In the genomic region with DNA sequence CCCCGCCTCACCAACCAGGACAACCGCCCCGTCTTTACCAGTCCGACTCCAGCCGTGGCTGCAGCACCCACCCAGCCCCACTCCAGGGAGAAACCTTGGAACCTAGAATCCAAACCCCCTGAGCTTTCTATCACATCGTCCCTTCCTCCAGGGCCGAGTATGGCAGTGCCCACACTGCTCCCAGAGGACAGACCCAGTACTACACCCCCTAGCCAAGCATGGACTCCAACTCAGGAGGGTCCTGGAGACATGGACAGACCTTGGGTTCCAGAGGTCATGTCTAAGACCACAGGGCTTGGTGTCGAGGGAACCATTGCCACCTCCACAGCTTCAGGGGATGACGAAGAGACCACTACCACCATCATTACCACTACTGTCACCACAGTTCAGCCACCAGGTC, we compare ENCODE assay signal across 10 mouse cellular contexts. TPM values are rescaled to one million over a fixed set of nuclear protein-coding genes. Genes with fewer than 3 reads are reported as not detected.
A peak's percentile ranks its signal among the peaks of the same experiment; 100 is the strongest.
DNase-seq lines count a peak whose midpoint lies in the region; ATAC-seq and TF ChIP-seq lines count a peak whose summit lies in the region.
"Had no signal": no experiment of that assay in that cellular context is flagged by ENCODE, and none has a peak within 500 bp of the region (broad histone marks: within the 10 kb centered on the region; RNA-seq: fewer than 3 reads in every experiment).

No protein-coding gene starts in this region.

- 25% methylated on average over 9 of the region's 9 CpGs for WGBS in liver, embryonic 14.5 days (ENCODE audit: insufficient replicate concordance)
- 41% methylated on average over 9 of the region's 9 CpGs for WGBS in intestine, embryonic 15.5 days
- WGBS in forebrain, embryonic 11.5 days: 58% methylated on average over 9 of the region's 9 CpGs

- no peaks in the 10 kb centered on the region for H3K9me3 ChIP-seq in liver, embryonic 14.5 days (ENCODE audit: control insufficient read depth, low read length)
- no peaks in the 10 kb centered on the region for H3K9me3 ChIP-seq in intestine, embryonic 15.5 days
- no peaks in the 10 kb centered on the region for H3K9me3 ChIP-seq in forebrain, embryonic 11.5 days (ENCODE audit: control insufficient read depth, low read length)
- H3K9me3 ChIP-seq: liver, embryonic 13.5 days had no signal

- peak; percentile 78; the same call in 1 of the 2 replicates for TF ChIP-seq CTCF in testis, adult 2 months (IDR thresholded peaks at IDR 0.05; ENCODE audit: control insufficient read depth, insufficient read depth, insufficient replicate concordance, low read depth, low read length)
- peak; percentile 84 for TF ChIP-seq CTCF in liver, embryonic 14.5 days (IDR thresholded peaks at IDR 0.05; ENCODE audit: low read depth)

- ATAC-seq in liver, embryonic 14.5 days (ENCODE audit: insufficient read depth): no peak
- no peak for ATAC-seq in megakaryocyte, adult 5-6 weeks (ENCODE audit: poor library complexity, severe bottlenecking)
- ATAC-seq in intestine, embryonic 15.5 days: no peak
- no peak for ATAC-seq in forebrain, embryonic 11.5 days (replicated peaks; ENCODE audit: low FRiP score)

- DNase-seq in cerebellum, postnatal 36 days: peak; percentile 38 to 44
- DNase-seq in cerebellum, adult 11 months: no peak
- no peak for DNase-seq in testis, postnatal 10 days (ENCODE audit: low spot score)
- DNase-seq in liver, embryonic 14.5 days (ENCODE audit: low read depth in 3 of 3, low spot score in 3 of 3): no peak
- no peak for DNase-seq in forebrain, embryonic 11.5 days (ENCODE audit: low spot score)
- DNase-seq: liver, embryonic 13.5 days had no signal

- peaks cover 6% of the 10 kb centered on the region for H3K4me1 ChIP-seq in testis, adult 2 months (ENCODE audit: control insufficient read depth, insufficient read depth, low read length)
- H3K4me1 ChIP-seq in liver, embryonic 14.5 days (replicated peaks; ENCODE audit: control insufficient read depth in 2 of 2, insufficient read depth in 2 of 2, low read length in 1 of 2): no peaks in the 10 kb centered on the region
- H3K4me1 ChIP-seq in intestine, embryonic 15.5 days (replicated peaks): no peaks in the 10 kb centered on the region
- peaks cover 9% of the 10 kb centered on the region; the same call in 1 of the 2 replicates for H3K4me1 ChIP-seq in forebrain, embryonic 11.5 days (replicated peaks; ENCODE audit: control insufficient read depth, insufficient read depth, low read length)
- H3K4me1 ChIP-seq: liver, embryonic 13.5 days had no signal

- H3K4me2 ChIP-seq in liver, embryonic 14.5 days (ENCODE audit: low read depth): no peak overlapping the region
- no peak overlapping the region for H3K4me2 ChIP-seq in intestine, embryonic 15.5 days (replicated peaks)
- no peak overlapping the region for H3K4me2 ChIP-seq in forebrain, embryonic 11.5 days (ENCODE audit: low read depth, low read length, severe bottlenecking)
- H3K4me2 ChIP-seq: liver, embryonic 13.5 days had no signal

- no peak overlapping the region for H3K4me3 ChIP-seq in testis, adult 2 months (ENCODE audit: control insufficient read depth, low read depth, low read length)
- H3K4me3 ChIP-seq in liver, embryonic 14.5 days (ENCODE audit: insufficient read depth in 1 of 2, low read depth in 2 of 2, low read length in 2 of 2): no peak overlapping the region
- H3K4me3 ChIP-seq in intestine, embryonic 15.5 days (replicated peaks): no peak overlapping the region
- H3K4me3 ChIP-seq in forebrain, embryonic 11.5 days (ENCODE audit: low read depth, low read length): no peak overlapping the region
- H3K4me3 ChIP-seq: erythroblast, embryonic 14.5 days; liver, embryonic 13.5 days had no signal

- H3K36me3 ChIP-seq in testis, adult 2 months (ENCODE audit: control insufficient read depth, insufficient read depth, low read length): no peaks in the 10 kb centered on the region
- H3K36me3 ChIP-seq in liver, embryonic 14.5 days (replicated peaks; ENCODE audit: control insufficient read depth, insufficient read depth, low read depth): no peaks in the 10 kb centered on the region
- H3K36me3 ChIP-seq in intestine, embryonic 15.5 days: no peaks in the 10 kb centered on the region
- H3K36me3 ChIP-seq in forebrain, embryonic 11.5 days (ENCODE audit: control insufficient read depth, insufficient read depth, low read length): no peaks in the 10 kb centered on the region
- H3K36me3 ChIP-seq: liver, embryonic 13.5 days had no signal

- no peak for TF ChIP-seq EP300 in liver, embryonic 14.5 days (IDR thresholded peaks at IDR 0.05; ENCODE audit: low read depth)

- H3K27ac ChIP-seq in testis, adult 2 months (ENCODE audit: control insufficient read depth, insufficient read depth, low read depth, low read length): no peak overlapping the region
- H3K27ac ChIP-seq in liver, embryonic 14.5 days: no peak overlapping the region
- H3K27ac ChIP-seq in intestine, embryonic 15.5 days: no peak overlapping the region
- H3K27ac ChIP-seq in forebrain, embryonic 11.5 days (ENCODE audit: low read depth, low read length): no peak overlapping the region
- H3K27ac ChIP-seq: liver, embryonic 13.5 days had no signal

- no peak for TF ChIP-seq POLR2A in testis, adult 2 months (IDR thresholded peaks at IDR 0.05; ENCODE audit: control insufficient read depth, low read depth, low read length)

- H3K9ac ChIP-seq in liver, embryonic 14.5 days (replicated peaks): no peak overlapping the region
- H3K9ac ChIP-seq in intestine, embryonic 15.5 days: no peak overlapping the region
- no peak overlapping the region for H3K9ac ChIP-seq in forebrain, embryonic 11.5 days (ENCODE audit: low read length)
- H3K9ac ChIP-seq: liver, embryonic 13.5 days had no signal

- no peaks in the 10 kb centered on the region for H3K27me3 ChIP-seq in testis, adult 2 months (ENCODE audit: control insufficient read depth, insufficient read depth, low read length)
- H3K27me3 ChIP-seq in liver, embryonic 14.5 days (ENCODE audit: control insufficient read depth, insufficient read depth, low read length): peaks cover 7% of the 10 kb centered on the region
- H3K27me3 ChIP-seq in intestine, embryonic 15.5 days (replicated peaks): peaks cover 15% of the 10 kb centered on the region
- peaks cover 39% of the 10 kb centered on the region for H3K27me3 ChIP-seq in forebrain, embryonic 11.5 days (ENCODE audit: control insufficient read depth, insufficient read depth, low read length)

RNA-seq across cellular contexts. Expression of a gene that starts 23.1 kb away (rescaled TPM):
- polyA plus RNA-seq in testis, adult 2 months (2012; rRNA removed): 7.0 and 8.3 TPM in 2 replicates
- 0.03 and 0.37 TPM in 2 replicates for polyA plus RNA-seq in liver, embryonic 14.5 days (2012; rRNA removed)
- polyA plus RNA-seq in liver, embryonic 14.5 days (2014; fragmentation: Nextera tagmentation; extraction: Ambion mirVana): 0.05 TPM in 1 of 2 replicates, not detected in the other
- not detected in 2 replicates for total RNA-seq in megakaryocyte, adult 5-6 weeks (2015)
- total RNA-seq in megakaryocyte, adult 5-6 weeks (2017): not detected in 2 replicates
- 0.95 and 1.2 TPM in 2 replicates for polyA plus RNA-seq in intestine, embryonic 15.5 days (2015; fragmentation: Nextera tagmentation; extraction: Ambion mirVana)
- 14.3 and 16.7 TPM in 2 replicates for polyA plus RNA-seq in forebrain, embryonic 11.5 days (2014; fragmentation: Nextera tagmentation; extraction: Ambion mirVana)
- polyA plus RNA-seq: erythroblast, embryonic 14.5 days had no signal

RNA-seq across cellular contexts. Expression of a gene that starts 28.9 kb away (rescaled TPM):
- polyA plus RNA-seq in testis, adult 2 months (2012; rRNA removed): 24.6 and 26.7 TPM in 2 replicates
- polyA plus RNA-seq in liver, embryonic 14.5 days (2012; rRNA removed): 19.0 and 19.2 TPM in 2 replicates
- polyA plus RNA-seq in liver, embryonic 14.5 days (2014; fragmentation: Nextera tagmentation; extraction: Ambion mirVana): 4.3 and 5.7 TPM in 2 replicates
- 51.2 and 64.5 TPM in 2 replicates for total RNA-seq in megakaryocyte, adult 5-6 weeks (2015)
- 21.0 and 26.3 TPM in 2 replicates for total RNA-seq in megakaryocyte, adult 5-6 weeks (2017)
- 12.8 and 13.5 TPM in 2 replicates for polyA plus RNA-seq in intestine, embryonic 15.5 days (2015; fragmentation: Nextera tagmentation; extraction: Ambion mirVana)
- 29.6 and 30.5 TPM in 2 replicates for polyA plus RNA-seq in forebrain, embryonic 11.5 days (2014; fragmentation: Nextera tagmentation; extraction: Ambion mirVana)

RNA-seq across cellular contexts. Expression of a gene that starts 59.8 kb away (rescaled TPM):
- polyA plus RNA-seq in testis, adult 2 months (2012; rRNA removed): 0.94 and 1.4 TPM in 2 replicates
- 15.4 and 15.6 TPM in 2 replicates for polyA plus RNA-seq in liver, embryonic 14.5 days (2012; rRNA removed)
- 14.1 and 15.6 TPM in 2 replicates for polyA plus RNA-seq in liver, embryonic 14.5 days (2014; fragmentation: Nextera tagmentation; extraction: Ambion mirVana)
- total RNA-seq in megakaryocyte, adult 5-6 weeks (2015): not detected in 2 replicates
- total RNA-seq in megakaryocyte, adult 5-6 weeks (2017): not detected in 2 replicates
- polyA plus RNA-seq in intestine, embryonic 15.5 days (2015; fragmentation: Nextera tagmentation; extraction: Ambion mirVana): 29.8 and 36.1 TPM in 2 replicates
- polyA plus RNA-seq in forebrain, embryonic 11.5 days (2014; fragmentation: Nextera tagmentation; extraction: Ambion mirVana): 13.6 and 16.0 TPM in 2 replicates
- polyA plus RNA-seq: erythroblast, embryonic 14.5 days had no signal

Comparison
In these comparisons a context has a peak if more than half of its experiments do, and no peak if none do; other contexts are left out.
1. DNase-seq: peak in cerebellum, postnatal 36 days (2 of 2); none in cerebellum, adult 11 months (single experiment), testis, postnatal 10 days (single experiment), liver, embryonic 14.5 days (0 of 3) and forebrain, embryonic 11.5 days (single experiment).